Mouse (Mus musculus): ENCODE data around the gene Dapl1. TPM values are rescaled to one million over a fixed set of nuclear protein-coding genes. Genes with fewer than 3 reads are reported as not detected.

Gene Dapl1
- polyA plus RNA-seq, 1 experiment from 2014 or later: 0.53 TPM

DNA sequence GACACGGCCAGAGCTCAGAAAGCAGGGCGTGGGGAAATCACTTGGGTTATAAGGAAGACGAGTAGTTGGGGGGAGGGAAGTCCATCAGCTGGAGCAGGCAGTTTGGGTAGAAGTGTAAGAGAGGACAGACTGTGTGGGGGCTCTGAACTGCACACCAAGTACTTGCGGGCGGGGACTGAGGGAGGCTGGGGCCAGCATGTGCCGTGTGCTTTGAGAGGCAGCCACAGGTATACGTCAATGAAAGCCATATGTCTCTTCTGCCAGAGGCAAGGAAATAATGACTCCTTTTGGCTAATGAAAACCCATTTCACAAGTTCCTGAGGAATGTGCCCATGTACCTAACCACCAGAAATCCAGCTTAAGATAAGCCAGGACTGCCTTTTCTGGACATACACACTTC is 53.6 kb downstream of the Dapl1 start:
- no peak overlapping the region for H3K4me2 ChIP-seq
- no peak overlapping the region for H3K27ac ChIP-seq (ENCODE audit: low read depth, low read length)
- 64% methylated on average over 7 of the region's 7 CpGs for WGBS
- no peaks in the 10 kb centered on the region for H3K9me3 ChIP-seq (ENCODE audit: control insufficient read depth, low read length)
- no peaks in the 10 kb centered on the region for H3K36me3 ChIP-seq (ENCODE audit: control insufficient read depth, insufficient read depth, low read length)
- H3K4me1 ChIP-seq (replicated peaks; ENCODE audit: control insufficient read depth, insufficient read depth, low read length): no peaks in the 10 kb centered on the region
- DNase-seq (ENCODE audit: low spot score) (no peak), ATAC-seq (replicated peaks; ENCODE audit: low FRiP score) (no peak)
- H3K4me3 ChIP-seq (ENCODE audit: low read depth, low read length): no peak overlapping the region
- H3K9ac ChIP-seq (ENCODE audit: low read depth, low read length): no peak overlapping the region
- no peaks in the 10 kb centered on the region for H3K27me3 ChIP-seq (replicated peaks; ENCODE audit: control insufficient read depth, insufficient read depth, low read length)

DNA sequence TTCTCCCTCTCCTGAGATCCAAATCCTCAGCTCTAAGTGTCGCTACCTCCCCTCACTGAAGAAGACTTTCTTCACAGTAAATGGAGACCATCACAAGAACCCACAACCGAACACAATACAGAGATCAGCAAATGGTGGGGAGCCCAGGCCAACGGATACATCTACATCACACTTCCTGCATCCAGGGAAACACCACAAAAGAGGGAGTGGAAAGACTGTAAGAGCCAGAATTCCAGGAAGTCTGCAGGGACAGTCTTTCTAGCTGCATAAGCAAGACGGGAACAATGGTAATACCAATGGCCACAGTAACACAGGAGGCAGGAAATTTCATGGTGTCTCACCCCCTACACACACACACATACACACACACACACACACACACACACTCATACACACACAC is 55.3 kb downstream of the Dapl1 start:
- H3K4me2 ChIP-seq: no peak overlapping the region
- no peaks in the 10 kb centered on the region for H3K36me3 ChIP-seq (ENCODE audit: control insufficient read depth, insufficient read depth, low read length)
- 54% methylated on average over 4 of the region's 4 CpGs for WGBS
- H3K9me3 ChIP-seq (ENCODE audit: control insufficient read depth, low read length): no peaks in the 10 kb centered on the region
- no peak overlapping the region for H3K4me3 ChIP-seq (ENCODE audit: low read depth, low read length)
- no peak overlapping the region for H3K27ac ChIP-seq (ENCODE audit: low read depth, low read length)
- H3K9ac ChIP-seq (ENCODE audit: low read depth, low read length): no peak overlapping the region
- ATAC-seq (replicated peaks; ENCODE audit: low FRiP score) (no peak), DNase-seq (ENCODE audit: low spot score) (no peak)
- no peaks in the 10 kb centered on the region for H3K4me1 ChIP-seq (replicated peaks; ENCODE audit: control insufficient read depth, insufficient read depth, low read length)
- no peaks in the 10 kb centered on the region for H3K27me3 ChIP-seq (replicated peaks; ENCODE audit: control insufficient read depth, insufficient read depth, low read length)

DNA sequence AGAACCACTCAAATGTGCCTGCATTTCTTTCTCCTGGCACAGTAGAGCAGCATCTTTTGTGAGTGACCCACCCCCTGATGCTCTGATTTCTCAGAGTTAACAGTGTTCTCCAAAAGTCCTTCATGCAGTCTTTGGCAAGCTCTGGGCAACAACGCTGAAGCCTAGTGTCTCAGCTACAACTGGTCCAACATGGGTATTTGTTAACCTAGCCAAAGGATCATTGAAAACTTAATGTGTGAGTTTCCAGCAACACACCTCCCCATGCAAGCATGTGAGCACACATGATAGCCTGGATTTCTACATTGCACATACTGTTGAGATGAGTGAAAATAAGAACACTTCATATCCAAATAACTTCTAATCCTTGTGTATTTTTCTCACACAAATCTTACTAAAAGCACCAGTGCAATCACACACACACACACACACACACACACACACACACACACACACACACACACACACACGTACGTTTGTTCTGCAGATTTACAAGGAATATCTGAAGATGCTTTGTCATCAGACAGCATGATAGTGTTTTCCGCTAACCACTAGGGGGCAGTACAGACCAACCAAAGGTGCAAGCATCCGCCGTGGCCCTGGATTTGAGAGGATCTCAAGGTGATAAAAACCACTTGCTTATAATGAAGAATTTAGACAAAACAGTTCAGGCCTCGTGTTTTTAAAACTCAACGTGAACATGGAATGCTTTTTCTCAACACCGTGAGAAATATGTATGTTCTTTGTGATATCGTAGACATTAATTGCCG is 56.9 kb downstream of the Dapl1 start:
- ATAC-seq (replicated peaks; ENCODE audit: low FRiP score) (no peak), DNase-seq (ENCODE audit: low spot score) (peak; percentile 49)
- Histone ChIP-seq H3K4me2 (no peak overlapping the region), H3K4me1 (replicated peaks; ENCODE audit: control insufficient read depth, insufficient read depth, low read length) (no peaks in the 10 kb centered on the region), H3K9ac (ENCODE audit: low read depth, low read length) (no peak overlapping the region), H3K27ac (ENCODE audit: low read depth, low read length) (no peak overlapping the region), H3K36me3 (ENCODE audit: control insufficient read depth, insufficient read depth, low read length) (no peaks in the 10 kb centered on the region), H3K9me3 (ENCODE audit: control insufficient read depth, low read length) (no peaks in the 10 kb centered on the region), H3K27me3 (replicated peaks; ENCODE audit: control insufficient read depth, insufficient read depth, low read length) (no peaks in the 10 kb centered on the region), H3K4me3 (ENCODE audit: low read depth, low read length) (no peak overlapping the region)
- 26% methylated on average over 11 of the region's 11 CpGs for WGBS

DNA sequence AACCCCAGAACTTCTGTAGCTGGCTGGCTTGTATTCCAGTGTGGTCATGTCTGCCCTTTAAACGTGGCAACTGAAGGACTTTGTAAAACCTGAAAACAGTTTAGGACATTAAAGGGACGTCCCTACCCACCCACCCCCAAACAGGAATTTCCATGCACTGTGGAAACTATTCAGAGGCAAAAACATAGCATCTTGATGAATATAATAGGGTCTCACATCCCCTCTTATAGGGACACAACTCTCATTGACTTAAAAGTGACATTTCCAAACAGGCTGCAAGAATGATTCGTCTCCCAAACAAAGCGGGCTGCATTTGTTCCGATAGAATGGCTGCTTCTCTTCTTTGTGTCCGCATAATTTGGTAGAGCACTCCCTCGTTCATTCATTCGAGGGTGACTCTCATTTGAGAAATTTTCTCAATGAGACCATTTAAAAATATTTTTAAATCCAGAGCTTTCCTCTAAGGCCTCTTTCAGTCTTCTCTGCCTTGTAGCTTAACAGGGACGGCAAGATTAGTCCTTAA is 59.2 kb downstream of the Dapl1 start:
- no peaks in the 10 kb centered on the region for H3K36me3 ChIP-seq (ENCODE audit: control insufficient read depth, insufficient read depth, low read length)
- DNase-seq (ENCODE audit: low spot score) (no peak), ATAC-seq (replicated peaks; ENCODE audit: low FRiP score) (no peak)
- H3K9ac ChIP-seq (ENCODE audit: low read depth, low read length): no peak overlapping the region
- H3K27ac ChIP-seq (ENCODE audit: low read depth, low read length): no peak overlapping the region
- no peaks in the 10 kb centered on the region for H3K9me3 ChIP-seq (ENCODE audit: control insufficient read depth, low read length)
- no peaks in the 10 kb centered on the region for H3K27me3 ChIP-seq (replicated peaks; ENCODE audit: control insufficient read depth, insufficient read depth, low read length)
- H3K4me1 ChIP-seq (replicated peaks; ENCODE audit: control insufficient read depth, insufficient read depth, low read length): peaks cover 3% of the 10 kb centered on the region; the same call in 1 of the 2 replicates
- no peak overlapping the region for H3K4me3 ChIP-seq (ENCODE audit: low read depth, low read length)
- WGBS: 72% methylated on average over 9 of the region's 9 CpGs
- no peak overlapping the region for H3K4me2 ChIP-seq

DNA sequence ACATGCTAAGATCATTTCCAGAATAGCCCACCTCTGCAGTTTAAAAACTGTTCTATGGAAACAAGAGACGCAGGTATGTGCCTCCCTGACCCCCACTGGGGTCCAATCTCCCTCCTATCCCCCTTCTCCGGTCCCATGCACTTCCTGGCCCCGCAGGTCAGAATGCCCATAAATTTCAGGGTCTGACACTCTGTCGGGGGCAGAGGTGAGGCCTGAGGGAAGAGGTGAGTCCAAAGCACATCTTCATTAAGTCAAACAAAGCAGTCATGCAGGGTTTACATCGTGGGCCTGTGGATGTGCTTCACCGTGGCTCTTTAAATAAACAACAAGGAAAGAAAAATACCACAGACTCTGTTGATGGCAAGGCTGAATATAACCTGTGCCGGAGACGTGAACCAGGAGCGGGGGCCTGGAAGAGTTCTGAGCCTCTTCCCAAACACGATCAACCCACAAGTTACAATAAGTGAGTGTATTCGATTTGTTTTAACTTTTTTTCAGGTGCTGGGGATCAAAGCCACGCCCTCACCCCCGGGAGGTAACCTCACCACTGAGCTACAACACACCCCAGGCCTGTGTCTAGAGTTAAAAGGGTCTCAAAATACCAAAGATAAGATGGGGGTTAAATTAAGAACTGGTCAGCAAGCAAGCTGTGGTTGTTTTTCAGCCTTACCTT is 59.9 kb downstream of the Dapl1 start:
- Histone ChIP-seq H3K27ac (ENCODE audit: low read depth, low read length) (no peak overlapping the region), H3K27me3 (replicated peaks; ENCODE audit: control insufficient read depth, insufficient read depth, low read length) (no peaks in the 10 kb centered on the region), H3K9me3 (ENCODE audit: control insufficient read depth, low read length) (no peaks in the 10 kb centered on the region), H3K36me3 (ENCODE audit: control insufficient read depth, insufficient read depth, low read length) (no peaks in the 10 kb centered on the region), H3K4me1 (replicated peaks; ENCODE audit: control insufficient read depth, insufficient read depth, low read length) (peaks cover 3% of the 10 kb centered on the region; the same call in 1 of the 2 replicates), H3K4me2 (no peak overlapping the region), H3K9ac (ENCODE audit: low read depth, low read length) (no peak overlapping the region), H3K4me3 (ENCODE audit: low read depth, low read length) (no peak overlapping the region)
- ATAC-seq (replicated peaks; ENCODE audit: low FRiP score) (no peak), DNase-seq (ENCODE audit: low spot score) (no peak)
- WGBS: 37% methylated on average over 13 of the region's 13 CpGs

DNA sequence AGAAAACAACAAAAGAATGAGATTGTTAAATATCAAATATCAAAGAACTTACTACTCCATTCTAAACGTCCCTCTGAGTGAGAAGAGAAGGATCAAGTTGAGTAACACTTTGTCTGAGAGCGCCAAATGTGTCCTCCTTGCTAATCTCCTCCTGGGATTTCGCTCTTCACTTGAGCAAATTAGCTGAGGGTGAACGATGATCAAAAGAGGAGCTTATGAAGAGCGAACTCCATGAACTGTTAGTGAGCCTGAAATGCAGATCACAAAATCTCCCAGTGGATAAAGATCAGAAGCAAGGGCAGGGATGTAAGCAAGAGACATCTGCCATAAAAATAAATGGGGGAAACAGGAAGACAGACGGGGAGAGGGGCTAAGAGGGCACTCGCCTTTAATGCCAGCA is 60.5 kb downstream of the Dapl1 start:
- H3K4me2 ChIP-seq: no peak overlapping the region
- H3K9me3 ChIP-seq (ENCODE audit: control insufficient read depth, low read length): no peaks in the 10 kb centered on the region
- DNase-seq (ENCODE audit: low spot score): no peak
- H3K4me3 ChIP-seq (ENCODE audit: low read depth, low read length): no peak overlapping the region
- H3K36me3 ChIP-seq (ENCODE audit: control insufficient read depth, insufficient read depth, low read length): no peaks in the 10 kb centered on the region
- 52% methylated on average over 7 of the region's 7 CpGs for WGBS
- H3K27me3 ChIP-seq (replicated peaks; ENCODE audit: control insufficient read depth, insufficient read depth, low read length): no peaks in the 10 kb centered on the region
- no peak for ATAC-seq (replicated peaks; ENCODE audit: low FRiP score)
- H3K4me1 ChIP-seq (replicated peaks; ENCODE audit: control insufficient read depth, insufficient read depth, low read length): peaks cover 3% of the 10 kb centered on the region; the same call in 1 of the 2 replicates
- H3K27ac ChIP-seq (ENCODE audit: low read depth, low read length): no peak overlapping the region
- no peak overlapping the region for H3K9ac ChIP-seq (ENCODE audit: low read depth, low read length)

DNA sequence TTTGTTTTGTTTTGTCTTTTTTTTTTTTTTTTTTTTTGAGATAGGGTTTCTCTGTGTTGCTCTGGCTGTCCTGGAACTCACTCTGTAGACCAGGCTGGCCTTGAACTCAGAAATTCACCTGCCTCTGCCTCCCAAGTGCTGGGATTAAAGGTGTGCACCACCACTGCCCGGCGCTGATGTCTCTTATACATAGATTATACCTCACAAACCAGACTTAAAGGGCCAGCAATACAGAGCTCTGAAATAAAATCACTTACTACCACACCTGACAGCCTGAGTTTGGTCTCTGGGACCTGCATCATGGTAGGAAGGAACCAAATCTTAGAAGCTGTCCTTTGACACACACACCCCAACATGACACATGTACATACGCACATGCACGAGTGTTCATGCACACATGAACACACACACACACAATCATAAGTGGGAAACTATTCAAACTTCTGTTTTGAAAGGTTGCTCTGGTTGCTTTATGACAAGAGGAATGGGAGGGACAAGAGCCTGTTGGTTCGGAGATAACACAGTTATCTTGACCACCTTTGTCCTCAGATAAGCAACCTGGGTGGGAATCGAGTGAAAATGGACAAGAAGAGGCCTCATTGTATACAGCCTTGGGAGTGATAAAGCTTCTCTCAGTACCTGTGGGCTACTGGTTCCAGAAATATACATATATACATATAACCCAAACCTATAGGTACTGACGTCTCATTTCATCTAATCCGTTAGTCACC is 63.1 kb downstream of the Dapl1 start:
- H3K9ac ChIP-seq (ENCODE audit: low read depth, low read length): no peak overlapping the region
- ATAC-seq (replicated peaks; ENCODE audit: low FRiP score) (peak; percentile 89), DNase-seq (ENCODE audit: low spot score) (no peak)
- H3K4me1 ChIP-seq (replicated peaks; ENCODE audit: control insufficient read depth, insufficient read depth, low read length): peaks cover 3% of the 10 kb centered on the region; the same call in 1 of the 2 replicates
- H3K27me3 ChIP-seq (replicated peaks; ENCODE audit: control insufficient read depth, insufficient read depth, low read length): no peaks in the 10 kb centered on the region
- H3K36me3 ChIP-seq (ENCODE audit: control insufficient read depth, insufficient read depth, low read length): no peaks in the 10 kb centered on the region
- no peak overlapping the region for H3K4me3 ChIP-seq (ENCODE audit: low read depth, low read length)
- H3K27ac ChIP-seq (ENCODE audit: low read depth, low read length): no peak overlapping the region; the same call in 1 of the 2 replicates
- 64% methylated on average over 8 of the region's 8 CpGs for WGBS
- H3K9me3 ChIP-seq (ENCODE audit: control insufficient read depth, low read length): no peaks in the 10 kb centered on the region
- 0 out of 2 replicates have a peak overlapping the region, but pooled peaks have one; percentile 6 for H3K4me2 ChIP-seq

DNA sequence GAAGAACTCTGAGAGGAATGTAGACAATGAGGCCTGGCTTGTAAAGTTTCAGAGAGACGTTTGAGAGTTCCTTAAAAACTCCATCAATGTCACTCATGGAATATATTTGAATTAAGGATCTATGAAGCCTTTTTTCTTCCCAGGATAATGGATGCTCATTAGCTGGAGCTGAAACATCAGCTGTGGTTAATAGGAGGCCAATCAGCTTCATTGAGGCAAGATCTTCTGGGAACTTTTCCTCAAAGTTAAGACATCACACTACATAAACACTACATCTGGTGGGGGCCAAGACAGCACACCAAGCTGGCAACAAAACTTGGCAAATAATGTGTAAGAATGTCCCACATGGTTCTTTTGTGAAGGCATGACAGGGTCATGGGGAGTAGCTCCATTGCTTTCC is 68.3 kb downstream of the Dapl1 start:
- WGBS: 68% methylated on average over 1 of the region's 1 CpGs
- no peaks in the 10 kb centered on the region for H3K9me3 ChIP-seq (ENCODE audit: control insufficient read depth, low read length)
- no peak overlapping the region for H3K27ac ChIP-seq (ENCODE audit: low read depth, low read length)
- ATAC-seq (replicated peaks; ENCODE audit: low FRiP score) (no peak), DNase-seq (ENCODE audit: low spot score) (no peak)
- H3K27me3 ChIP-seq (replicated peaks; ENCODE audit: control insufficient read depth, insufficient read depth, low read length): no peaks in the 10 kb centered on the region
- H3K9ac ChIP-seq (ENCODE audit: low read depth, low read length): no peak overlapping the region
- no peaks in the 10 kb centered on the region for H3K4me1 ChIP-seq (replicated peaks; ENCODE audit: control insufficient read depth, insufficient read depth, low read length)
- H3K36me3 ChIP-seq (ENCODE audit: control insufficient read depth, insufficient read depth, low read length): no peaks in the 10 kb centered on the region
- no peak overlapping the region for H3K4me2 ChIP-seq
- H3K4me3 ChIP-seq (ENCODE audit: low read depth, low read length): no peak overlapping the region
